8 mouse cellular contexts compared by ENCODE assay signal in genomic region chr8:104251461-104251860, GRCm38 (mm10). TPM values are rescaled to one million over a fixed set of nuclear protein-coding genes. Genes with fewer than 3 reads are reported as not detected.
DNase-seq lines count a peak whose midpoint lies in the region; ATAC-seq and TF ChIP-seq lines count a peak whose summit lies in the region.

No protein-coding gene starts in this region.

- peaks cover 5% of the 10 kb centered on the region for H3K4me1 ChIP-seq in lung, adult 2 months (ENCODE audit: control insufficient read depth, insufficient read depth, low read length)
- no peaks in the 10 kb centered on the region; the same call in 1 of the 2 replicates for H3K4me1 ChIP-seq in embryonic facial prominence, embryonic 11.5 days (ENCODE audit: control insufficient read depth, insufficient read depth, low read length)
- H3K4me1 ChIP-seq in intestine, embryonic 16.5 days (ENCODE audit: control insufficient read depth, insufficient read depth, low read length), result peaks cover 10% of the 10 kb centered on the region; the same call in 1 of the 2 replicates

- no peaks in the 10 kb centered on the region for H3K27me3 ChIP-seq in embryonic facial prominence, embryonic 11.5 days (ENCODE audit: control insufficient read depth, insufficient read depth, low read length)
- H3K27me3 ChIP-seq in intestine, embryonic 16.5 days (replicated peaks; ENCODE audit: control insufficient read depth, insufficient read depth, low read length), result no peaks in the 10 kb centered on the region

- 2% methylated on average over 7 of the region's 7 CpGs for WGBS in lung, adult 2 months
- 0% methylated on average over 7 of the region's 7 CpGs for WGBS in embryonic facial prominence, embryonic 11.5 days
- WGBS in intestine, embryonic 16.5 days, result 0% methylated on average over 7 of the region's 7 CpGs

- no peaks in the 10 kb centered on the region for H3K36me3 ChIP-seq in embryonic facial prominence, embryonic 11.5 days (replicated peaks; ENCODE audit: control insufficient read depth, insufficient read depth, low read depth, low read length)
- no peaks in the 10 kb centered on the region for H3K36me3 ChIP-seq in intestine, embryonic 16.5 days (ENCODE audit: control insufficient read depth, insufficient read depth, low read length)

- peak overlapping the region; percentile 68 for H3K4me2 ChIP-seq in embryonic facial prominence, embryonic 11.5 days (ENCODE audit: low read depth, low read length)
- peak overlapping the region; percentile 79 for H3K4me2 ChIP-seq in intestine, embryonic 16.5 days (ENCODE audit: low read depth, low read length)

- no peak for DNase-seq in lung, adult 2 months
- DNase-seq in lung, postnatal 25 days (ENCODE audit: low spot score), result no peak
- peak; percentile 54 for DNase-seq in embryonic facial prominence, embryonic 11.5 days (ENCODE audit: low spot score)
- DNase-seq in lung, postnatal 10 days, result peak; percentile 29
- DNase-seq in c-Kit-positive CD71-positive TER-119-positive erythroid progenitor cells, embryonic 14.5 days (ENCODE audit: low spot score), result no peak
- DNase-seq in left cerebral cortex, postnatal 25 days (ENCODE audit: low spot score in 2 of 2), result no peak
- no peak for DNase-seq in Muller cell, postnatal 12 days (ENCODE audit: inconsistent ontology term)

- intact Hi-C loops in left cerebral cortex, postnatal 25 days (cut with DNase I), result loop anchor here (2.0 to 5.0 kb wide), 2 partner anchors 191 to 286 kb away; partner anchors contain the start of gene Dync1li2

- TF ChIP-seq CTCF in lung, adult 2 months (IDR thresholded peaks at IDR 0.05; ENCODE audit: insufficient read depth, low read length), result no peak

- no peak for TF ChIP-seq POLR2A in lung, adult 2 months (IDR thresholded peaks at IDR 0.05; ENCODE audit: borderline replicate concordance, extremely low read depth, low read depth, low read length)

- no peaks in the 10 kb centered on the region for H3K9me3 ChIP-seq in embryonic facial prominence, embryonic 11.5 days (replicated peaks; ENCODE audit: control insufficient read depth, low read length)
- H3K9me3 ChIP-seq in intestine, embryonic 16.5 days (ENCODE audit: control insufficient read depth, low read length), result no peaks in the 10 kb centered on the region

- H3K4me3 ChIP-seq in lung, adult 2 months (replicated peaks; ENCODE audit: extremely low read depth, low read depth, low read length), result peak overlapping the region; percentile 89
- peak overlapping the region; percentile 61 for H3K4me3 ChIP-seq in embryonic facial prominence, embryonic 11.5 days (ENCODE audit: low read depth, low read length)
- H3K4me3 ChIP-seq in intestine, embryonic 16.5 days (ENCODE audit: low read length), result peak overlapping the region; percentile 67

- peak; percentile 20; the same call in 1 of the 2 replicates for ATAC-seq in embryonic facial prominence, embryonic 11.5 days (replicated peaks; ENCODE audit: insufficient number of reproducible peaks, low FRiP score, low TSS enrichment, low read depth)
- peak; percentile 46 for ATAC-seq in intestine, embryonic 16.5 days

- H3K27ac ChIP-seq in embryonic facial prominence, embryonic 11.5 days (replicated peaks; ENCODE audit: low read depth, low read length), result no peak overlapping the region; the same call in 1 of the 2 replicates
- peak overlapping the region; percentile 85; the same call in 1 of the 2 replicates for H3K27ac ChIP-seq in intestine, embryonic 16.5 days (ENCODE audit: low read length)

- peak overlapping the region; percentile 76 for H3K9ac ChIP-seq in embryonic facial prominence, embryonic 11.5 days (replicated peaks; ENCODE audit: low read length)
- H3K9ac ChIP-seq in intestine, embryonic 16.5 days (ENCODE audit: low read depth, low read length), result peak overlapping the region; percentile 72

RNA-seq across cellular contexts. Expression of gene Cklf, which starts 0.8 kb away (rescaled TPM):
- polyA plus RNA-seq in lung, adult 2 months (2012; rRNA removed), result 6.1 and 9.5 TPM in 2 replicates
- 34.7 and 36.3 TPM in 2 replicates for polyA plus RNA-seq in embryonic facial prominence, embryonic 11.5 days (2014; fragmentation: Nextera tagmentation; extraction: Ambion mirVana)
- polyA plus RNA-seq in intestine, embryonic 16.5 days (2015; fragmentation: Nextera tagmentation; extraction: Ambion mirVana), result 27.6 and 30.6 TPM in 2 replicates
- total RNA-seq in left cerebral cortex, postnatal 25 days (2021), result 1 to 10 TPM; 6.5 to 7.5 TPM

RNA-seq across cellular contexts. Expression of gene Tk2, which starts 3.1 kb away (rescaled TPM):
- polyA plus RNA-seq in lung, adult 2 months (2012; rRNA removed), result 21.9 and 25.0 TPM in 2 replicates
- polyA plus RNA-seq in embryonic facial prominence, embryonic 11.5 days (2014; fragmentation: Nextera tagmentation; extraction: Ambion mirVana), result 23.9 and 26.1 TPM in 2 replicates
- polyA plus RNA-seq in intestine, embryonic 16.5 days (2015; fragmentation: Nextera tagmentation; extraction: Ambion mirVana), result 13.4 and 14.0 TPM in 2 replicates
- 10 to 100 TPM; 36.5 to 36.7 TPM for total RNA-seq in left cerebral cortex, postnatal 25 days (2021)

RNA-seq across cellular contexts. Expression of gene Cmtm2a, which starts 41.5 kb away (rescaled TPM):
- not detected in 2 replicates for polyA plus RNA-seq in lung, adult 2 months (2012; rRNA removed)
- not detected in 2 replicates for polyA plus RNA-seq in embryonic facial prominence, embryonic 11.5 days (2014; fragmentation: Nextera tagmentation; extraction: Ambion mirVana)
- not detected in 2 replicates for polyA plus RNA-seq in intestine, embryonic 16.5 days (2015; fragmentation: Nextera tagmentation; extraction: Ambion mirVana)
- total RNA-seq in left cerebral cortex, postnatal 25 days (2021), result not detected

RNA-seq across cellular contexts. Expression of gene Gm45711, which starts 58.4 kb away (rescaled TPM):
- polyA plus RNA-seq in lung, adult 2 months (2012; rRNA removed), result not detected in 2 replicates
- polyA plus RNA-seq in embryonic facial prominence, embryonic 11.5 days (2014; fragmentation: Nextera tagmentation; extraction: Ambion mirVana), result not detected in 2 replicates
- polyA plus RNA-seq in intestine, embryonic 16.5 days (2015; fragmentation: Nextera tagmentation; extraction: Ambion mirVana), result not detected in 2 replicates
- not detected for total RNA-seq in left cerebral cortex, postnatal 25 days (2021)

RNA-seq across cellular contexts. Expression of gene Cmtm1, which starts 58.5 kb away (rescaled TPM):
- not detected in 2 replicates for polyA plus RNA-seq in lung, adult 2 months (2012; rRNA removed)
- not detected in 2 replicates for polyA plus RNA-seq in embryonic facial prominence, embryonic 11.5 days (2014; fragmentation: Nextera tagmentation; extraction: Ambion mirVana)
- not detected in 2 replicates for polyA plus RNA-seq in intestine, embryonic 16.5 days (2015; fragmentation: Nextera tagmentation; extraction: Ambion mirVana)
- not detected for total RNA-seq in left cerebral cortex, postnatal 25 days (2021)

Comparison
In these comparisons a context has a peak if more than half of its experiments do, and no peak if none do; other contexts are left out.
1. DNase-seq: peak in embryonic facial prominence, embryonic 11.5 days (single experiment) and lung, postnatal 10 days (single experiment); none in lung, adult 2 months (single experiment), lung, postnatal 25 days (single experiment), c-Kit-positive CD71-positive TER-119-positive erythroid progenitor cells, embryonic 14.5 days (single experiment), left cerebral cortex, postnatal 25 days (0 of 2) and Muller cell, postnatal 12 days (single experiment).
2. Peak in every context shown above with its lines, with median percentiles within 50 percentile points of each other: H3K4me3 ChIP-seq.